Mouse (Mus musculus) cerebellum, adult 18-20 months (tissue): Measurements from ENCODE around the gene Gm11938.
"Not testable (repeated sequence)": the region's sequence is repeated elsewhere in the genome, so short reads cannot be mapped to it uniquely, and the experiment has no call there.

Experiments
- DNase-seq, 2 experiments: peaks; one replicate each; pipeline ENCODE4 v3.0.0; 2021

Gene Gm11938

GRCm38 (mm10) chr11:99603208-99603607 lies at the start of gene Gm11938:
TSS of gene Gm11938 (minus strand) at chr11:99603308.
- not testable (repeated sequence) for DNase-seq

GRCm38 (mm10) chr11:99650136-99650535 lies 47.0 kb upstream of the Gm11938 start, which contains the start of gene Gm11555:
TSS of gene Gm11555 (minus strand) at chr11:99650236.
- DNase-seq = no peak

- no peak for DNase-seq
These were observed 43.3 kb upstream of the Gm11938 start for GRCm38 (mm10) chr11:99646444-99646843.

- DNase-seq = no peak
These were observed 41.2 kb upstream of the Gm11938 start for GRCm38 (mm10) chr11:99644351-99644750.

- DNase-seq = not testable (repeated sequence)
These were observed 40.6 kb upstream of the Gm11938 start, which contains the start of gene Krtap4-7 for GRCm38 (mm10) chr11:99643635-99644139. TSS of gene Krtap4-7 (minus strand) at chr11:99644089.

- DNase-seq = no peak
These were observed 37.8 kb upstream of the Gm11938 start for GRCm38 (mm10) chr11:99640926-99641325.

- DNase-seq = no peak
These were observed 34.0 kb upstream of the Gm11938 start for GRCm38 (mm10) chr11:99637086-99637485.

- DNase-seq = no peak
These were observed 31.6 kb upstream of the Gm11938 start, which contains the start of gene Krtap4-2 for GRCm38 (mm10) chr11:99634653-99635134. TSS of gene Krtap4-2 (minus strand) at chr11:99635084.

GRCm38 (mm10) chr11:99633293-99633692 lies 30.2 kb upstream of the Gm11938 start:
- DNase-seq = no peak

GRCm38 (mm10) chr11:99630890-99631289 lies 27.8 kb upstream of the Gm11938 start:
- no peak for DNase-seq

GRCm38 (mm10) chr11:99628138-99628537 lies 25.0 kb upstream of the Gm11938 start, which contains the start of gene Krtap4-1:
TSS of gene Krtap4-1 (minus strand) at chr11:99628238.
- DNase-seq = no peak

- DNase-seq = no peak
These were observed 17.2 kb upstream of the Gm11938 start, which contains the start of gene Gm11562 for GRCm38 (mm10) chr11:99620335-99620734. TSS of gene Gm11562 (minus strand) at chr11:99620435.

- DNase-seq = no peak
These were observed 11.8 kb upstream of the Gm11938 start, which contains the start of gene Krtap2-4 for GRCm38 (mm10) chr11:99614796-99615363. TSS of gene Krtap2-4 (minus strand) at chr11:99614846.

- DNase-seq = not testable (repeated sequence)
These were observed 7.0 kb upstream of the Gm11938 start, which contains the start of gene Gm11937 for GRCm38 (mm10) chr11:99610089-99610488. TSS of gene Gm11937 (minus strand) at chr11:99610189.

GRCm38 (mm10) chr11:99609126-99609525 lies 6.0 kb upstream of the Gm11938 start:
- DNase-seq = peak; percentile 19 to 37

- DNase-seq = not testable (repeated sequence)
These were observed 5.4 kb downstream of the Gm11938 start, which contains the start of gene Krtap9-3 for GRCm38 (mm10) chr11:99597742-99598141. TSS of gene Krtap9-3 (minus strand) at chr11:99598105.

GRCm38 (mm10) chr11:99590981-99591380 lies 12.1 kb downstream of the Gm11938 start, which contains the start of gene Krtap1-3:
TSS of gene Krtap1-3 (minus strand) at chr11:99591339.
- no peak for DNase-seq

- DNase-seq = no peak
These were observed 18.0 kb downstream of the Gm11938 start for GRCm38 (mm10) chr11:99585096-99585495.

GRCm38 (mm10) chr11:99583245-99583704 lies 19.8 kb downstream of the Gm11938 start, which contains the start of gene Krtap1-4:
TSS of gene Krtap1-4 (minus strand) at chr11:99583654.
- DNase-seq = no peak

GRCm38 (mm10) chr11:99581564-99581963 lies 21.5 kb downstream of the Gm11938 start:
- no peak for DNase-seq

GRCm38 (mm10) chr11:99581051-99581450 lies 22.1 kb downstream of the Gm11938 start:
- DNase-seq = no peak

GRCm38 (mm10) chr11:99580636-99581035 lies 22.5 kb downstream of the Gm11938 start, which contains the start of gene Krtap1-5:
TSS of gene Krtap1-5 (minus strand) at chr11:99581016.
- no peak for DNase-seq

GRCm38 (mm10) chr11:99574106-99574505 lies 29.0 kb downstream of the Gm11938 start:
- DNase-seq = peak; percentile 54 to 55

- DNase-seq = no peak
These were observed 29.9 kb downstream of the Gm11938 start for GRCm38 (mm10) chr11:99573164-99573563.
